Mouse (Mus musculus) heart, postnatal 0 days (tissue): ENCODE data around the gene Fn1.

ENCODE experiments used
- CTCF ChIP-seq: IDR thresholded peaks from 2 replicates; pipeline ENCODE4 v1.5.1; 2016; ENCODE audit warnings: antibody characterized with exemption, control low read depth, low read depth
- EP300 ChIP-seq: IDR thresholded peaks from 2 replicates; pipeline ENCODE4 v1.6.1; 2016; ENCODE audit warnings: antibody characterized with exemption, low read depth

DNA sequence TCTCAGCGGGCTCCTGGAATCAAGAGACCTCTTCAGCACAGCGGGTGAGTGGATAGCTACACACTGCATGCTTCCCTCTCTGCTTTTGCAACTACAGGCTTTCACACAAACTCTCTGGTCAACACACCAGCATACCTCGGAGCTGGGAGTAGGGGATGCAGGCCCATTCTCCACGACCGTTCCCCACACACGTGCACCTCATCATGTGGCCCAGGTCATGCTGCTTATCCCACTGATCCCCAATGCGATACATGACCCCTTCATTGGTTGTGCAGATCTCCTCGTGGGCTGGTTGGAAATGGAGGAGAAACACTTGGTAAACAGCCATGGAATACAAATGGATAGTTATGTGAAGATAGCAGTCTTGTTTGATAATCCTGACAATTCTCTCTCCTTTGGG, 12.8 kb downstream of the Fn1 start:
- TF ChIP-seq CTCF (no peak), EP300 (no peak)
